Mouse (Mus musculus) embryonic stem cell, embryonic (primary cell): ENCODE results near the gene Pgrmc2.

Experiments
- CTCF ChIA-PET, 4 experiments: fragments of 300-600 bp in 2 of 4; fragments of 350-600 bp in 2 of 4; sonication (Branson Sonifier 250); formaldehyde crosslinking; loops; one replicate each; lab custom pipeline; 2022; ENCODE audit warnings: inconsistent platforms in 2 of 4; lab: Charles Lee
- POLR2A ChIA-PET, 4 experiments: fragments of 300-600 bp in 2 of 4; fragments of 350-600 bp in 2 of 4; sonication (Branson Sonifier 250); formaldehyde crosslinking; loops; one replicate each; lab custom pipeline; 2022; ENCODE audit warnings: antibody characterized with exemption in 4 of 4, inconsistent platforms in 1 of 4; lab: Charles Lee

Pgrmc2 gene

GRCm38 (mm10) chr3:41082885-41083789 is at the start of gene Pgrmc2:
Pgrmc2 (minus strand) TSS chr3:41083046.
- ChIA-PET POLR2A (interaction anchor here (0.7 to 3.8 kb wide), 43 partner anchors 10 to 660 kb away, joined by 3 to 28 read pairs (median 5); partner anchors contain the start of genes Plk4 (in 3 of the 4), Abhd18 (in 1 of the 4), D3Ertd751e (in 1 of the 4) and Jade1 (in 1 of the 4)), CTCF (interaction anchor here in 3 of 4 experiments (0.5 to 1.2 kb wide), 3 partner anchors 41 to 189 kb away, joined by 3 read pairs; no protein-coding TSS in a partner anchor)

GRCm38 (mm10) chr3:41124000-41124294 is 41.1 kb upstream of the Pgrmc2 start:
- POLR2A ChIA-PET: interaction anchor here in 3 of 4 experiments (0.8 to 1.7 kb wide), 6 partner anchors 16 to 40 kb away, joined by 3 to 7 read pairs (median 5); partner anchors contain the start of gene Pgrmc2 (in 1 of the 3)

GRCm38 (mm10) chr3:41123190-41123999 is 40.5 kb upstream of the Pgrmc2 start:
- CTCF ChIA-PET: interaction anchor here in 2 of 4 experiments (0.6 kb wide), 4 partner anchors 54 to 1000 kb away, joined by 4 to 5 read pairs (median 5); no protein-coding TSS in a partner anchor
- POLR2A ChIA-PET: interaction anchor here (0.6 to 1.7 kb wide), 8 partner anchors 16 to 379 kb away, joined by 3 to 7 read pairs (median 5); partner anchors contain the start of gene Pgrmc2 (in 1 of the 4)

More at GRCm38 (mm10) chr3:41124000-41124294, 41.1 kb upstream of the Pgrmc2 start:
- CTCF ChIA-PET: interaction anchor here in 1 of 4 experiments (0.6 kb wide), 1 partner anchor 1000 kb away, joined by 5 read pairs; no protein-coding TSS in a partner anchor

GRCm38 (mm10) chr3:41118173-41118572 is 35.3 kb upstream of the Pgrmc2 start:
- ChIA-PET POLR2A (no interaction called here), CTCF (no interaction called here)

- CTCF ChIA-PET: no interaction called here
- POLR2A ChIA-PET: interaction anchor here in 1 of 4 experiments (1.1 to 1.4 kb wide), 2 partner anchors 18 to 34 kb away, joined by 3 to 5 read pairs; no protein-coding TSS in a partner anchor
Measured at GRCm38 (mm10) chr3:41117447-41117846, 34.6 kb upstream of the Pgrmc2 start.

GRCm38 (mm10) chr3:41113186-41113585 is 30.3 kb upstream of the Pgrmc2 start:
- ChIA-PET POLR2A (interaction anchor here in 1 of 4 experiments (0.9 kb wide), 1 partner anchor 9 kb away, joined by 3 read pairs; no protein-coding TSS in a partner anchor), CTCF (no interaction called here)

GRCm38 (mm10) chr3:41108306-41108785 is 25.5 kb upstream of the Pgrmc2 start:
- ChIA-PET POLR2A (no interaction called here), CTCF (no interaction called here)

- ChIA-PET CTCF (no interaction called here), POLR2A (no interaction called here)
Measured at GRCm38 (mm10) chr3:41107600-41108305, 24.9 kb upstream of the Pgrmc2 start.

- CTCF ChIA-PET: no interaction called here
- POLR2A ChIA-PET: interaction anchor here in 1 of 4 experiments (0.9 kb wide), 1 partner anchor 20 kb away, joined by 3 read pairs; no protein-coding TSS in a partner anchor
Measured at GRCm38 (mm10) chr3:41101905-41102304, 19.1 kb upstream of the Pgrmc2 start.

GRCm38 (mm10) chr3:41100157-41100556 is 17.3 kb upstream of the Pgrmc2 start:
- ChIA-PET CTCF (interaction anchor here in 1 of 4 experiments (1.2 kb wide), 1 partner anchor 83 kb away, joined by 3 read pairs; no protein-coding TSS in a partner anchor), POLR2A (interaction anchor here in 3 of 4 experiments (0.9 to 1.8 kb wide), 9 partner anchors 13 to 33 kb away, joined by 3 to 15 read pairs (median 4); partner anchors contain the start of gene Pgrmc2 (in 1 of the 3))

GRCm38 (mm10) chr3:41099672-41100071 is 16.8 kb upstream of the Pgrmc2 start:
- CTCF ChIA-PET: no interaction called here
- POLR2A ChIA-PET: interaction anchor here in 3 of 4 experiments (0.9 to 2.3 kb wide), 10 partner anchors 13 to 34 kb away, joined by 3 to 15 read pairs (median 5); partner anchors contain the start of gene Pgrmc2 (in 2 of the 3)

GRCm38 (mm10) chr3:41093210-41093609 is 10.4 kb upstream of the Pgrmc2 start:
- CTCF ChIA-PET: interaction anchor here in 1 of 4 experiments (0.6 kb wide), 1 partner anchor 263 kb away, joined by 3 read pairs; no protein-coding TSS in a partner anchor
- POLR2A ChIA-PET: interaction anchor here in 2 of 4 experiments (1.5 to 3.7 kb wide), 2 partner anchors 10 kb away, joined by 6 to 23 read pairs; partner anchors contain the start of gene Pgrmc2 (in 2 of the 2)

- ChIA-PET POLR2A (interaction anchor here in 1 of 4 experiments (3.7 kb wide), 1 partner anchor 9 kb away, joined by 23 read pairs; the partner anchor contains the start of gene Pgrmc2), CTCF (interaction anchor here in 1 of 4 experiments (0.6 to 0.8 kb wide), 3 partner anchors 87 to 372 kb away, joined by 4 to 5 read pairs (median 5); no protein-coding TSS in a partner anchor)
Measured at GRCm38 (mm10) chr3:41092311-41092710, 9.5 kb upstream of the Pgrmc2 start.

- CTCF ChIA-PET: no interaction called here
- POLR2A ChIA-PET: interaction anchor here in 1 of 4 experiments (3.7 kb wide), 1 partner anchor 8 kb away, joined by 23 read pairs; the partner anchor contains the start of gene Pgrmc2
Measured at GRCm38 (mm10) chr3:41090839-41091238, 8.0 kb upstream of the Pgrmc2 start.

GRCm38 (mm10) chr3:41087071-41087470 is 4.2 kb upstream of the Pgrmc2 start:
- CTCF ChIA-PET: interaction anchor here in 1 of 4 experiments (0.7 kb wide), 1 partner anchor 96 kb away, joined by 3 read pairs; no protein-coding TSS in a partner anchor
- POLR2A ChIA-PET: interaction anchor here in 3 of 4 experiments (0.5 to 2.7 kb wide), 5 partner anchors 10 to 356 kb away, joined by 3 to 9 read pairs (median 3); no protein-coding TSS in a partner anchor

GRCm38 (mm10) chr3:41084421-41084820 is 1.6 kb upstream of the Pgrmc2 start:
- POLR2A ChIA-PET: interaction anchor here in 3 of 4 experiments (0.5 to 3.8 kb wide), 11 partner anchors 8 to 481 kb away, joined by 3 to 23 read pairs (median 5); partner anchors contain the start of genes Abhd18 (in 1 of the 3), Larp1b (in 1 of the 3), Mfsd8 (in 1 of the 3) and Plk4 (in 1 of the 3)
- CTCF ChIA-PET: no interaction called here
